8 mouse cellular contexts compared by ENCODE assay signal in the genomic region with DNA sequence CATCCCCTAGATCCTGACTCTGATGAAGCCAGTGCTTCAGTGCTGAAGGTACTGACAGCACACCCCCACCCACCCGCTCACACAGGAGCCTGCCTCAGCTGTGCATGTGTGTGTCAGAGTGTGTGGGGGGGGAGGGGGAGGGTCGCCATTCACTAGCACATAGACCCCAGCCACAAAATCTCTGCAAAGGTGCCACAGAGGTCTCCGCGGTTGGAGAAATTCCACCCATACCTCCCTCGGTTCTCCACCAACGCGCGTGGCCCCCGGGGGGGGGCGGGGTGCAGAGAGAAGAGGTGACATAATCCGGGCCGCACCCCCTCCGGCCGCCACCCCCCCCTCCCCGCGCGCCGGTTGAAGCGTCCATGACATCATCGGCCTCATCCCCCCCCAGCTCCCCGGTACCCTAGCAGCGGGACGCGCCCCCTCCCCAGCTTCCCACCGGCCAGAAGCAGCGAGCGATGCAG. TPM values are rescaled to one million over a fixed set of nuclear protein-coding genes. Genes with fewer than 3 reads are reported as not detected.
DNase-seq lines count a peak whose midpoint lies in the region; ATAC-seq lines count a peak whose summit lies in the region.

No protein-coding gene starts in this region.

- H3K9me3 ChIP-seq in hindbrain, embryonic 12.5 days (replicated peaks) = no peaks in the 10 kb centered on the region
- H3K9me3 ChIP-seq in midbrain, embryonic 11.5 days (ENCODE audit: control insufficient read depth, low read length) = no peaks in the 10 kb centered on the region

- H3K4me1 ChIP-seq in hindbrain, embryonic 12.5 days = peaks cover 15% of the 10 kb centered on the region
- H3K4me1 ChIP-seq in midbrain, embryonic 11.5 days (ENCODE audit: control insufficient read depth, insufficient read depth, low read length) = peaks cover 4% of the 10 kb centered on the region; the same call in 1 of the 2 replicates

- peaks cover 34% of the 10 kb centered on the region for H3K27me3 ChIP-seq in hindbrain, embryonic 12.5 days
- H3K27me3 ChIP-seq in midbrain, embryonic 11.5 days (ENCODE audit: control insufficient read depth, insufficient read depth, low read length) = peaks cover 18% of the 10 kb centered on the region

- WGBS in hindbrain, embryonic 12.5 days = 1% methylated on average over 12 of the region's 27 CpGs
- 1% methylated on average over 16 of the region's 27 CpGs for WGBS in midbrain, embryonic 11.5 days

- ATAC-seq in hindbrain, embryonic 12.5 days (ENCODE audit: low FRiP score) = peak; percentile 80
- ATAC-seq in midbrain, embryonic 11.5 days (ENCODE audit: low FRiP score) = peak; percentile 63

- peak; percentile 67 for DNase-seq in cerebellum, adult 9-10 months
- DNase-seq in cerebellum, adult 9-11 months = no peak
- peak; percentile 39 for DNase-seq in retina, embryonic 14.5 days (ENCODE audit: low spot score)
- DNase-seq in retina, postnatal 1 day = no peak
- no peak for DNase-seq in midbrain, embryonic 11.5 days (ENCODE audit: low spot score, missing footprints)
- DNase-seq in adrenal gland, adult 8-10 months = no peak
- DNase-seq in layer of hippocampus, postnatal 14 days (ENCODE audit: low spot score in 2 of 2) = no peak

- H3K4me3 ChIP-seq in hindbrain, embryonic 12.5 days = peak overlapping the region; percentile 72
- H3K4me3 ChIP-seq in midbrain, embryonic 11.5 days (ENCODE audit: low read depth, low read length) = peak overlapping the region; percentile 60

- peaks cover 3% of the 10 kb centered on the region; the same call in 1 of the 2 replicates for H3K36me3 ChIP-seq in hindbrain, embryonic 12.5 days
- H3K36me3 ChIP-seq in midbrain, embryonic 11.5 days (ENCODE audit: control insufficient read depth, insufficient read depth, low read length) = no peaks in the 10 kb centered on the region

- peak overlapping the region; percentile 40; the same call in 1 of the 2 replicates for H3K27ac ChIP-seq in hindbrain, embryonic 12.5 days
- no peak overlapping the region for H3K27ac ChIP-seq in midbrain, embryonic 11.5 days (ENCODE audit: low read depth, low read length)

- H3K4me2 ChIP-seq in hindbrain, embryonic 12.5 days (replicated peaks) = peak overlapping the region; percentile 94
- peak overlapping the region; percentile 83 for H3K4me2 ChIP-seq in midbrain, embryonic 11.5 days

- H3K9ac ChIP-seq in hindbrain, embryonic 12.5 days = peak overlapping the region; percentile 76
- peak overlapping the region; percentile 69 for H3K9ac ChIP-seq in midbrain, embryonic 11.5 days (ENCODE audit: low read length)

RNA-seq across cellular contexts. Expression of gene Lzts3, which starts 0.4 kb away (rescaled TPM):
- polyA plus RNA-seq in hindbrain, embryonic 12.5 days (2016; fragmentation: Nextera tagmentation; extraction: Ambion mirVana) = 8.4 TPM in 2 replicates
- 1.1 and 1.4 TPM in 2 replicates for polyA plus RNA-seq in midbrain, embryonic 11.5 days (2014; fragmentation: Nextera tagmentation; extraction: Ambion mirVana)
- 10 to 100 TPM; 17.0 to 27.6 (median 21.1) TPM for total RNA-seq in adrenal gland, adult 8-10 months (2022)
- 10 to 100 TPM; 73.7 to 79.3 TPM for total RNA-seq in layer of hippocampus, postnatal 14 days (2021)

RNA-seq across cellular contexts. Expression of gene Ubox5, which starts 12.4 kb away (rescaled TPM):
- polyA plus RNA-seq in hindbrain, embryonic 12.5 days (2016; fragmentation: Nextera tagmentation; extraction: Ambion mirVana) = 13.9 and 14.3 TPM in 2 replicates
- polyA plus RNA-seq in midbrain, embryonic 11.5 days (2014; fragmentation: Nextera tagmentation; extraction: Ambion mirVana) = 16.6 and 18.4 TPM in 2 replicates
- total RNA-seq in adrenal gland, adult 8-10 months (2022) = 1 to 10 TPM; 6.6 to 8.8 (median 7.7) TPM
- 1 to 10 TPM; 7.3 to 8.5 TPM for total RNA-seq in layer of hippocampus, postnatal 14 days (2021)

RNA-seq across cellular contexts. Expression of gene Fastkd5, which starts 12.4 kb away (rescaled TPM):
- 16.9 and 17.1 TPM in 2 replicates for polyA plus RNA-seq in hindbrain, embryonic 12.5 days (2016; fragmentation: Nextera tagmentation; extraction: Ambion mirVana)
- polyA plus RNA-seq in midbrain, embryonic 11.5 days (2014; fragmentation: Nextera tagmentation; extraction: Ambion mirVana) = 19.7 and 23.3 TPM in 2 replicates
- total RNA-seq in adrenal gland, adult 8-10 months (2022) = 10 to 100 TPM in 3 of 4 experiments, 1 to 10 TPM in 1; 8.5 to 13.6 (median 11.8) TPM
- 1 to 10 TPM; 8.1 to 8.2 TPM for total RNA-seq in layer of hippocampus, postnatal 14 days (2021)

RNA-seq across cellular contexts. Expression of gene Ddrgk1, which starts 22.2 kb away (rescaled TPM):
- 58.0 and 63.5 TPM in 2 replicates for polyA plus RNA-seq in hindbrain, embryonic 12.5 days (2016; fragmentation: Nextera tagmentation; extraction: Ambion mirVana)
- 37.6 and 46.7 TPM in 2 replicates for polyA plus RNA-seq in midbrain, embryonic 11.5 days (2014; fragmentation: Nextera tagmentation; extraction: Ambion mirVana)
- total RNA-seq in adrenal gland, adult 8-10 months (2022) = 100 to 1,000 TPM; 228 to 279 (median 260) TPM
- total RNA-seq in layer of hippocampus, postnatal 14 days (2021) = 10 to 100 TPM; 80.9 to 81.2 TPM

RNA-seq across cellular contexts. Expression of gene Itpa, which starts 25.2 kb away (rescaled TPM):
- polyA plus RNA-seq in hindbrain, embryonic 12.5 days (2016; fragmentation: Nextera tagmentation; extraction: Ambion mirVana) = 130 and 133 TPM in 2 replicates
- 144 and 156 TPM in 2 replicates for polyA plus RNA-seq in midbrain, embryonic 11.5 days (2014; fragmentation: Nextera tagmentation; extraction: Ambion mirVana)
- 10 to 100 TPM; 29.4 to 34.9 (median 33.1) TPM for total RNA-seq in adrenal gland, adult 8-10 months (2022)
- 10 to 100 TPM; 37.4 to 39.9 TPM for total RNA-seq in layer of hippocampus, postnatal 14 days (2021)

Comparison
In these comparisons a context has a peak if more than half of its experiments do, and no peak if none do; other contexts are left out.
1. DNase-seq: peak in cerebellum, adult 9-10 months (single experiment) and retina, embryonic 14.5 days (single experiment); none in cerebellum, adult 9-11 months (single experiment), retina, postnatal 1 day (single experiment), midbrain, embryonic 11.5 days (single experiment), adrenal gland, adult 8-10 months (single experiment) and layer of hippocampus, postnatal 14 days (0 of 2).